Mouse (Mus musculus): Measurements from ENCODE around the gene Rmi1. TPM values are rescaled to one million over a fixed set of nuclear protein-coding genes. Genes with fewer than 3 reads are reported as not detected.
A peak's percentile ranks its signal among the peaks of the same experiment; 100 is the strongest.
"Not testable (repeated sequence)": the region's sequence is repeated elsewhere in the genome, so short reads cannot be mapped to it uniquely, and the experiment has no call there.

The Rmi1 gene
- total and polyA plus RNA-seq, 2 experiments from 2014 or later, result 13.3 to 16.1 TPM

DNA sequence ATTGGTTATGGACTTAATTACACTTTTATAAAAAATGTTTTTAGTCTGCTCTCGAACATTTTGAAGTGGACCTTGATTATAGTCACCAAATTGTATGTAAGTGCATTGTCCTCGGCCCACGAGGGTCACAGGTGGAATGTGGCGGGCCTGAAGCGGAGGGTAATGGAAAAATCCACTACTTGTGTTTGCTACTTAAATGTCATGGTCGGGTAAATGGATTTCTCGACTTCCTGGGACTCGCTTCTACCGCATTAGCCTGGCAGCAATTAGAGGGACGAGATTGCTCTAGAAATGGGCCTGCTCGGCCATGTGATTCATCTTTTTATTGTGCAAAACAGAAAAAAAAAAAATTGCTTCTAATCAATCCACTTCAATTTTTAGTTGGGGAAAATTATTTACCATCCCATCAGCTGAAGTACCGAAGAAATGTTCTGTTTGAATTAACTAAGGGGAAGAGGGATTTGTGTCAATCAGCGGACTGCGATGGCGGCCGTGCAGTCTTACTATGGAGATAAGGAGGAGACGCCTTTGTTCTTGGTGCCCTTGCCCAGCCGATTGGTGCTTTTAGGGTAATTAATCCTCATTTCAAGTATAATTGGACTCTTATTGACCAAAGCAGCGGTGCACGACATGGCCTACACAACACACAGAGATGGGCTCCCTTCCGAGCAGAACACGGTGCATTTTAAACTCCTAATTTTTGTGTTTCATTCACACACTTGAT, 48.6 kb downstream of the Rmi1 start:
- no peak overlapping the region for H3K4me2 ChIP-seq (ENCODE audit: low read depth, low read length)
- no peak overlapping the region for H3K4me3 ChIP-seq (ENCODE audit: low read depth, low read length)
- DNase-seq (ENCODE audit: low spot score) (no peak), ATAC-seq (ENCODE audit: insufficient read depth, low read depth) (no peak)
- no peaks in the 10 kb centered on the region for H3K9me3 ChIP-seq (replicated peaks; ENCODE audit: control insufficient read depth, low read length)
- 0 out of 2 replicates have a peak, but pooled peaks cover 5% of the 10 kb centered on the region for H3K27me3 ChIP-seq (ENCODE audit: control insufficient read depth, insufficient read depth, low read length)
- TF ChIP-seq EP300 (IDR thresholded peaks at IDR 0.05; ENCODE audit: low read depth) (no peak), CTCF (IDR thresholded peaks at IDR 0.05; ENCODE audit: low read depth) (no peak)
- no peak overlapping the region for H3K27ac ChIP-seq (ENCODE audit: low read depth)
- no peak overlapping the region for H3K9ac ChIP-seq (replicated peaks; ENCODE audit: low read depth, low read length)
- WGBS, result 88% methylated on average over 22 of the region's 22 CpGs
- H3K36me3 ChIP-seq (replicated peaks; ENCODE audit: control insufficient read depth, insufficient read depth, low read length), result no peaks in the 10 kb centered on the region
- H3K4me1 ChIP-seq (ENCODE audit: control insufficient read depth, insufficient read depth), result no peaks in the 10 kb centered on the region

GRCm38 (mm10) chr13:58452246-58452645, 50.2 kb downstream of the Rmi1 start:
- Histone ChIP-seq H3K4me3 (ENCODE audit: low read depth, low read length) (no peak overlapping the region), H3K9me3 (replicated peaks; ENCODE audit: control insufficient read depth, low read length) (no peaks in the 10 kb centered on the region), H3K9ac (replicated peaks; ENCODE audit: low read depth, low read length) (no peak overlapping the region), H3K36me3 (replicated peaks; ENCODE audit: control insufficient read depth, insufficient read depth, low read length) (no peaks in the 10 kb centered on the region), H3K27me3 (ENCODE audit: control insufficient read depth, insufficient read depth, low read length) (0 out of 2 replicates have a peak, but pooled peaks cover 5% of the 10 kb centered on the region), H3K27ac (ENCODE audit: low read depth) (no peak overlapping the region), H3K4me1 (ENCODE audit: control insufficient read depth, insufficient read depth) (no peaks in the 10 kb centered on the region), H3K4me2 (ENCODE audit: low read depth, low read length) (peak overlapping the region; percentile 60; the same call in 1 of the 2 replicates)
- ATAC-seq (ENCODE audit: insufficient read depth, low read depth), result no peak
- WGBS, result 70% methylated on average over 4 of the region's 4 CpGs
- TF ChIP-seq EP300 (IDR thresholded peaks at IDR 0.05; ENCODE audit: low read depth), result no peak
- no peak for TF ChIP-seq CTCF (IDR thresholded peaks at IDR 0.05; ENCODE audit: low read depth)
- no peak for DNase-seq (ENCODE audit: low spot score)

- Histone ChIP-seq H3K9ac (replicated peaks; ENCODE audit: low read depth, low read length) (no peak overlapping the region), H3K9me3 (replicated peaks; ENCODE audit: control insufficient read depth, low read length) (no peaks in the 10 kb centered on the region), H3K4me3 (ENCODE audit: low read depth, low read length) (peak overlapping the region; percentile 38), H3K27ac (ENCODE audit: low read depth) (no peak overlapping the region), H3K4me1 (ENCODE audit: control insufficient read depth, insufficient read depth) (no peaks in the 10 kb centered on the region), H3K36me3 (replicated peaks; ENCODE audit: control insufficient read depth, insufficient read depth, low read length) (no peaks in the 10 kb centered on the region), H3K27me3 (ENCODE audit: control insufficient read depth, insufficient read depth, low read length) (0 out of 2 replicates have a peak, but pooled peaks cover 5% of the 10 kb centered on the region), H3K4me2 (ENCODE audit: low read depth, low read length) (peak overlapping the region; percentile 60)
- WGBS, result 14% methylated on average over 32 of the region's 32 CpGs
- DNase-seq (ENCODE audit: low spot score) (no peak), ATAC-seq (ENCODE audit: insufficient read depth, low read depth) (no peak)
- TF ChIP-seq EP300 (IDR thresholded peaks at IDR 0.05; ENCODE audit: low read depth) (no peak), CTCF (IDR thresholded peaks at IDR 0.05; ENCODE audit: low read depth) (no peak)
Measured at GRCm38 (mm10) chr13:58452651-58453413, 50.8 kb downstream of the Rmi1 start.

- no peaks in the 10 kb centered on the region for H3K9me3 ChIP-seq (replicated peaks; ENCODE audit: control insufficient read depth, low read length)
- peak overlapping the region; percentile 60 for H3K4me2 ChIP-seq (ENCODE audit: low read depth, low read length)
- peak overlapping the region; percentile 38; the same call in 1 of the 2 replicates for H3K4me3 ChIP-seq (ENCODE audit: low read depth, low read length)
- no peak overlapping the region for H3K9ac ChIP-seq (replicated peaks; ENCODE audit: low read depth, low read length)
- TF ChIP-seq CTCF (IDR thresholded peaks at IDR 0.05; ENCODE audit: low read depth) (no peak), EP300 (IDR thresholded peaks at IDR 0.05; ENCODE audit: low read depth) (no peak)
- no peaks in the 10 kb centered on the region for H3K4me1 ChIP-seq (ENCODE audit: control insufficient read depth, insufficient read depth)
- no peaks in the 10 kb centered on the region for H3K36me3 ChIP-seq (replicated peaks; ENCODE audit: control insufficient read depth, insufficient read depth, low read length)
- DNase-seq (ENCODE audit: low spot score), result no peak
- no peak for ATAC-seq (ENCODE audit: insufficient read depth, low read depth)
- H3K27ac ChIP-seq (ENCODE audit: low read depth), result no peak overlapping the region
- WGBS, result 62% methylated on average over 10 of the region's 10 CpGs
- 0 out of 2 replicates have a peak, but pooled peaks cover 5% of the 10 kb centered on the region for H3K27me3 ChIP-seq (ENCODE audit: control insufficient read depth, insufficient read depth, low read length)
Measured at GRCm38 (mm10) chr13:58453541-58453940, 51.5 kb downstream of the Rmi1 start.

DNA sequence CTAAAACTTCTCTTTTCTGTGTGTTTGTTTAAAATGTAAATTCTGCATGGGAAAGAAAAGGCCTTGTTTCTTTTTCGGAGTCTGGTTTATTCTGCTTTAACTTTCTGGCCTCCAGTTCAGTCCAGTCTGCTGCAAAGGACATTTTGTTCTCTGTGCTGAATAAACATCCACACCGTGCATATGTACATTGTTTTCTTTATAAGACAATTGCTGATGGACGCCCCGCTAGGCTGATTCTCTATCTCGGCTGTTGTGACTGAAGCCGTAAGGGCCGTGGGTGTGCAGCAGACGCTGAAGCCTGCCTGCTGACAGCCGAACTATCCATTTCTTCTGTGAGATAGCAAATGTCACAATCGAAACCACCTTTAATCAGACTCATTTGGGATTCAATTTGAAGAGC, 54.5 kb downstream of the Rmi1 start:
- Histone ChIP-seq H3K4me3 (ENCODE audit: low read depth, low read length) (no peak overlapping the region), H3K4me2 (ENCODE audit: low read depth, low read length) (no peak overlapping the region), H3K27me3 (ENCODE audit: control insufficient read depth, insufficient read depth, low read length) (0 out of 2 replicates have a peak, but pooled peaks cover 5% of the 10 kb centered on the region), H3K4me1 (ENCODE audit: control insufficient read depth, insufficient read depth) (no peaks in the 10 kb centered on the region), H3K36me3 (replicated peaks; ENCODE audit: control insufficient read depth, insufficient read depth, low read length) (no peaks in the 10 kb centered on the region), H3K9me3 (replicated peaks; ENCODE audit: control insufficient read depth, low read length) (no peaks in the 10 kb centered on the region), H3K9ac (replicated peaks; ENCODE audit: low read depth, low read length) (no peak overlapping the region), H3K27ac (ENCODE audit: low read depth) (no peak overlapping the region)
- DNase-seq (ENCODE audit: low spot score), result no peak
- 48% methylated on average over 10 of the region's 10 CpGs for WGBS
- TF ChIP-seq CTCF (IDR thresholded peaks at IDR 0.05; ENCODE audit: low read depth), result no peak
- no peak for TF ChIP-seq EP300 (IDR thresholded peaks at IDR 0.05; ENCODE audit: low read depth)
- no peak for ATAC-seq (ENCODE audit: insufficient read depth, low read depth)

DNA sequence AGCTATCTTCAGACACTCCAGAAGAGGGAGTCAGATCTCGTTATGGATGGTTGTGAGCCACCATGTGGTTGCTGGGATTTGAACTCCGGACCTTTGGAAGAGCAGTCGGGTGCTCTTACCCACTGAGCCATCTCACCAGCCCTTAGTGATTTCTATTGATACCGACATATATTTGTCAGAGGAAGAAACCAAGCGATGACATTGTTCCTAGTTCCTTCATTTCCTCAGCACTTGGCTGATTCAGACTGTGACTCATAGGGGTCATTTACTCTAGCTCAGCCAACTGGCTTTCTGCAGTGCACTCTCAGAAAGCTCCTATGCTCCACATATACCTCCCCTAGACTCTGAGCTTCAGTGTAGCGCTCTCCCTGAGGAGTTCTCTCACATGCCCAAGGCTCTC, 56.8 kb downstream of the Rmi1 start:
- not testable (repeated sequence) for DNase-seq (ENCODE audit: low spot score); H3K4me3 ChIP-seq (ENCODE audit: low read depth, low read length); H3K9ac ChIP-seq (replicated peaks; ENCODE audit: low read depth, low read length); H3K27ac ChIP-seq (ENCODE audit: low read depth); H3K36me3 ChIP-seq (replicated peaks; ENCODE audit: control insufficient read depth, insufficient read depth, low read length); H3K4me1 ChIP-seq (ENCODE audit: control insufficient read depth, insufficient read depth); ATAC-seq (ENCODE audit: insufficient read depth, low read depth); H3K9me3 ChIP-seq (replicated peaks; ENCODE audit: control insufficient read depth, low read length); H3K27me3 ChIP-seq (ENCODE audit: control insufficient read depth, insufficient read depth, low read length); H3K4me2 ChIP-seq (ENCODE audit: low read depth, low read length)
- WGBS, result 84% methylated on average over 5 of the region's 6 CpGs
